In genomic region chr17:79514076-79514475, GRCm38 (mm10) we compare ENCODE assay signal across 21 mouse cellular contexts.
DNase-seq lines count a peak whose midpoint lies in the region; ATAC-seq and TF ChIP-seq lines count a peak whose summit lies in the region.
"Had no signal": no experiment of that assay in that cellular context is flagged by ENCODE, and none has a peak within 500 bp of the region (broad histone marks: within the 10 kb centered on the region; RNA-seq: fewer than 3 reads in every experiment).

No protein-coding gene starts in this region.

- no peak for ATAC-seq in heart, embryonic 12.5 days (ENCODE audit: insufficient number of reproducible peaks, low FRiP score)
- peak; percentile 69; the same call in 1 of the 2 replicates for ATAC-seq in limb, embryonic 11.5 days (ENCODE audit: insufficient number of reproducible peaks, low FRiP score, low TSS enrichment, low read depth)
- ATAC-seq: CD4-positive, CD25-positive, alpha-beta regulatory T cell, adult 4 months; midbrain, embryonic 15.5 days had no signal

- WGBS in heart, embryonic 10.5 days: 83% methylated on average over 7 of the region's 7 CpGs
- 79% methylated on average over 7 of the region's 7 CpGs for WGBS in heart, embryonic 12.5 days
- 46% methylated on average over 7 of the region's 7 CpGs for WGBS in limb, embryonic 11.5 days

- H3K36me3 ChIP-seq in heart, embryonic 10.5 days: no peaks in the 10 kb centered on the region
- no peaks in the 10 kb centered on the region for H3K36me3 ChIP-seq in heart, embryonic 12.5 days
- H3K36me3 ChIP-seq in limb, embryonic 11.5 days (ENCODE audit: control insufficient read depth, insufficient read depth, low read length): no peaks in the 10 kb centered on the region
- H3K36me3 ChIP-seq: midbrain, embryonic 15.5 days; neural tube, embryonic 13.5 days had no signal

- no peak overlapping the region for H3K27ac ChIP-seq in heart, embryonic 10.5 days
- no peak overlapping the region for H3K27ac ChIP-seq in heart, embryonic 12.5 days (ENCODE audit: poor library complexity, severe bottlenecking)
- H3K27ac ChIP-seq in limb, embryonic 11.5 days (replicated peaks; ENCODE audit: low read depth, low read length): no peak overlapping the region
- H3K27ac ChIP-seq in layer of hippocampus, adult 2 months: no peak overlapping the region
- H3K27ac ChIP-seq: midbrain, embryonic 15.5 days; neural tube, embryonic 13.5 days; stomach, postnatal 0 days had no signal

- no peaks in the 10 kb centered on the region for H3K9me3 ChIP-seq in heart, embryonic 10.5 days
- H3K9me3 ChIP-seq in heart, embryonic 12.5 days (replicated peaks): no peaks in the 10 kb centered on the region
- no peaks in the 10 kb centered on the region for H3K9me3 ChIP-seq in limb, embryonic 11.5 days (ENCODE audit: control insufficient read depth, low read length)
- H3K9me3 ChIP-seq: midbrain, embryonic 15.5 days; neural tube, embryonic 13.5 days had no signal

- H3K4me2 ChIP-seq in heart, embryonic 12.5 days: no peak overlapping the region
- H3K4me2 ChIP-seq in limb, embryonic 11.5 days (ENCODE audit: low read depth, severe bottlenecking): no peak overlapping the region
- H3K4me2 ChIP-seq: midbrain, embryonic 15.5 days; neural tube, embryonic 13.5 days had no signal

- no peak overlapping the region for H3K4me3 ChIP-seq in heart, embryonic 10.5 days
- H3K4me3 ChIP-seq in heart, embryonic 12.5 days: no peak overlapping the region
- no peak overlapping the region for H3K4me3 ChIP-seq in limb, embryonic 11.5 days (ENCODE audit: low read depth, low read length)
- no peak overlapping the region for H3K4me3 ChIP-seq in layer of hippocampus, adult 2 months
- H3K4me3 ChIP-seq: midbrain, embryonic 15.5 days; neural tube, embryonic 13.5 days had no signal

- no peak overlapping the region for H3K9ac ChIP-seq in heart, embryonic 12.5 days
- no peak overlapping the region for H3K9ac ChIP-seq in limb, embryonic 11.5 days (ENCODE audit: low read length)
- H3K9ac ChIP-seq: forebrain, postnatal 0 days; midbrain, embryonic 15.5 days; neural tube, embryonic 13.5 days had no signal

- peaks cover 22% of the 10 kb centered on the region for H3K4me1 ChIP-seq in heart, embryonic 10.5 days
- H3K4me1 ChIP-seq in heart, embryonic 12.5 days (replicated peaks): peaks cover 22% of the 10 kb centered on the region
- H3K4me1 ChIP-seq in limb, embryonic 11.5 days (ENCODE audit: control insufficient read depth, insufficient read depth, low read length): peaks cover 14% of the 10 kb centered on the region
- H3K4me1 ChIP-seq: midbrain, embryonic 15.5 days had no signal

- no peak for TF ChIP-seq CTCF in layer of hippocampus, adult 2 months (conservative IDR thresholded peaks at IDR 0.05)

- peak; percentile 72 for DNase-seq in heart, embryonic 10.5 days (ENCODE audit: low spot score)
- peak; percentile 14 for DNase-seq in right cerebral cortex, adult 18-20 months
- no peak for DNase-seq in right cerebral cortex, postnatal 4 days
- peak; percentile 55 for DNase-seq in limb, embryonic 11.5 days (ENCODE audit: low spot score)
- DNase-seq in adrenal gland, adult 18-20 months (ENCODE audit: low spot score in 2 of 2): no peak
- DNase-seq in layer of hippocampus, adult 2 months (ENCODE audit: low spot score in 2 of 2): no peak
- DNase-seq: adrenal gland, postnatal 25 days; cerebellum, postnatal 14 days; forebrain, postnatal 0 days; gastrocnemius, postnatal 25 days; kidney, adult 8-10 months; kidney, postnatal 14 days; layer of hippocampus, postnatal 36 days; lung, postnatal 4 days; thymus, adult 2 months; thymus, postnatal 4 days had no signal

- no peaks in the 10 kb centered on the region for H3K27me3 ChIP-seq in heart, embryonic 10.5 days (ENCODE audit: insufficient read depth, poor library complexity, severe bottlenecking)
- H3K27me3 ChIP-seq in heart, embryonic 12.5 days (replicated peaks): no peaks in the 10 kb centered on the region
- H3K27me3 ChIP-seq in limb, embryonic 11.5 days (ENCODE audit: control insufficient read depth, insufficient read depth, low read length): no peaks in the 10 kb centered on the region
- H3K27me3 ChIP-seq: midbrain, embryonic 15.5 days; neural tube, embryonic 13.5 days had no signal

Comparison
In these comparisons a context has a peak if more than half of its experiments do, and no peak if none do; other contexts are left out.
1. DNase-seq: peak in heart, embryonic 10.5 days (single experiment), right cerebral cortex, adult 18-20 months (single experiment) and limb, embryonic 11.5 days (single experiment); none in right cerebral cortex, postnatal 4 days (single experiment), adrenal gland, adult 18-20 months (0 of 2) and layer of hippocampus, adult 2 months (0 of 2).